Mouse (Mus musculus) G1E (cell line): ENCODE data around the gene Emilin2. TPM values are rescaled to one million over a fixed set of nuclear protein-coding genes. Genes with fewer than 3 reads are reported as not detected.

ENCODE experiments used
- ATAC-seq: 2 replicates; pipeline ENCODE4 v1.8.0; 2016; ENCODE audit warnings: mild to moderate bottlenecking; ENCODE audit not compliant: insufficient number of reproducible peaks, poor library complexity, low FRiP score, severe bottlenecking; ENCODE audit errors: extremely low read depth
- DNase-seq: peaks from one replicate; pipeline ENCODE4 v3.0.0; 2012; ENCODE audit warnings: low spot score
- H3K27me3 ChIP-seq: 2 replicates; pipeline ENCODE4 v1.6.1; 2012; ENCODE audit warnings: mild to moderate bottlenecking, low read length, inconsistent platforms; ENCODE audit not compliant: insufficient read depth
- H3K36me3 ChIP-seq: replicated peaks from 2 replicates; pipeline ENCODE3; 2012; ENCODE audit warnings: mild to moderate bottlenecking, inconsistent platforms
- H3K4me1 ChIP-seq: 2 replicates; pipeline ENCODE4 v1.6.1; 2012; ENCODE audit warnings: low read depth, low read length, inconsistent platforms, mixed read lengths; ENCODE audit not compliant: insufficient read depth
- H3K4me3 ChIP-seq: 2 replicates; pipeline ENCODE4 v1.5.1; 2012; ENCODE audit warnings: low read depth, mild to moderate bottlenecking, inconsistent platforms, low read length, moderate library complexity, mixed read lengths
- H3K9me3 ChIP-seq: replicated peaks from 2 replicates; pipeline ENCODE4 v1.6.1; 2012; ENCODE audit warnings: inconsistent platforms
- CTCF ChIP-seq: IDR thresholded peaks from 2 replicates; pipeline ENCODE4 v1.5.1; 2012; ENCODE audit warnings: low read depth, low read length, inconsistent platforms, mixed read lengths
- GATA1 ChIP-seq: IDR thresholded peaks from 2 replicates; pipeline ENCODE4 v1.6.1; 2012; ENCODE audit warnings: borderline replicate concordance, low read length, inconsistent platforms, mixed read lengths
- GATA2 ChIP-seq: IDR thresholded peaks from 2 replicates; pipeline ENCODE4 v1.6.1; 2012; ENCODE audit warnings: low read depth, low read length, inconsistent platforms, borderline replicate concordance
- POLR2AphosphoS5 ChIP-seq: IDR thresholded peaks from 2 replicates; pipeline ENCODE4 v1.6.1; 2012; ENCODE audit warnings: low read depth, low read length, inconsistent platforms; ENCODE audit not compliant: insufficient replicate concordance
- TAL1 ChIP-seq: conservative IDR thresholded peaks from 2 replicates; pipeline ENCODE4 v1.6.1; 2012; ENCODE audit warnings: low read depth, low read length, inconsistent platforms, mixed read lengths
- polyA plus RNA-seq: library from polyadenylated mRNA; stranded (reverse); fragments of >175 nt; gene quantifications from 2 replicates; pipeline ENCODE4 v1.2.3, GENCODE M21; 2012
- total RNA-seq, 2 experiments: library from RNA; stranded (forward) in 1 of 2; stranded (reverse) in 1 of 2; fragments of 200-1000 nt in 1 of 2; fragments of >200 nt in 1 of 2; fragmentation: Nextera tagmentation in 1 of 2; gene quantifications; 2 replicates each; pipeline ENCODE4 v1.2.3; 2014 to 2017

Emilin2 gene
- total and polyA plus RNA-seq, 3 experiments = 80.3 to 137 (median 106) TPM

DNA sequence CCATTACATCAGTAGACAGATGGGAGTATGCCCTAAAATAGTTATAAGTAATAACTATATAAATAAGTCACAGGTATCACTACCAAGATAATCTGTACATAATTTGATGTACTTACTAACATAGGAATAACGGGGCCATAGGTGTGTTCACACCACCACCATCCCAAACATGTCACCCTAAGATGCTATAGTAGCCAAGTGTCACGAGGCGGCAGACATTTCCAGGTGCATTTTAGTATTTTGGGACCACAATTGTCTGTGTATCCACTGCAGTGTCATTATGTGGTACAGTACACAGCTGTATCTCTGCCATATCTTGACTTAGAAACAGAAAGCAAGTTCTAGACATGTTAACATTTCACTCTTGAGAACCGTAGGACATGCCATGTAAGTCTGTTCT is 78.6 kb downstream of the Emilin2 start:
- Histone ChIP-seq H3K9me3 (no peaks in the 10 kb centered on the region), H3K27me3 (no peaks in the 10 kb centered on the region), H3K4me3 (no peak overlapping the region), H3K4me1 (peaks cover 79% of the 10 kb centered on the region), H3K36me3 (peaks cover 84% of the 10 kb centered on the region)
- ATAC-seq = no peak
- DNase-seq = no peak
- TF ChIP-seq CTCF (no peak), TAL1 (no peak), GATA1 (no peak), POLR2AphosphoS5 (no peak), GATA2 (no peak)

DNA sequence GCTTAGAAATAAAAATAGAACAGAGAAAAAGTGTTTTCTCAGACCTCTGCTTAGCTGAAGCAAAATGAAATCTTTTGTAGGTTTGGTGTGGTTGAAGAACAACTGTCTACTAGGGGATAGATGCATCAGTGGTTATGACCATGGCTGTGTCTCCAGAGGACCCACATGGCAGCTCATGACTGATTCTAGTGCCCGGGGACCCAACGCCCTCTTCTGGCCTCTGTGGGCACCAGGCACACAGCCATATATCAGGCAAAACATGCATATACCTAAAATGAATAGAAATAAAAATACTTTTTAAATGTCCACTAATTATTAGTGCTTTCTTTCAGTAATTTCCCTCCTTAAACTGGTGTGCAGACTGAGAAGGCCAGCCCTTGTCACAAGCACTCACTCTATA is 79.8 kb downstream of the Emilin2 start:
- Histone ChIP-seq H3K4me3 (no peak overlapping the region), H3K9me3 (no peaks in the 10 kb centered on the region), H3K27me3 (no peaks in the 10 kb centered on the region), H3K36me3 (peaks cover 83% of the 10 kb centered on the region), H3K4me1 (peaks cover 73% of the 10 kb centered on the region)
- no peak for DNase-seq
- no peak for TF ChIP-seq GATA2
- no peak for TF ChIP-seq GATA1
- TF ChIP-seq CTCF = no peak
- no peak for TF ChIP-seq TAL1
- no peak for TF ChIP-seq POLR2AphosphoS5
- no peak for ATAC-seq

DNA sequence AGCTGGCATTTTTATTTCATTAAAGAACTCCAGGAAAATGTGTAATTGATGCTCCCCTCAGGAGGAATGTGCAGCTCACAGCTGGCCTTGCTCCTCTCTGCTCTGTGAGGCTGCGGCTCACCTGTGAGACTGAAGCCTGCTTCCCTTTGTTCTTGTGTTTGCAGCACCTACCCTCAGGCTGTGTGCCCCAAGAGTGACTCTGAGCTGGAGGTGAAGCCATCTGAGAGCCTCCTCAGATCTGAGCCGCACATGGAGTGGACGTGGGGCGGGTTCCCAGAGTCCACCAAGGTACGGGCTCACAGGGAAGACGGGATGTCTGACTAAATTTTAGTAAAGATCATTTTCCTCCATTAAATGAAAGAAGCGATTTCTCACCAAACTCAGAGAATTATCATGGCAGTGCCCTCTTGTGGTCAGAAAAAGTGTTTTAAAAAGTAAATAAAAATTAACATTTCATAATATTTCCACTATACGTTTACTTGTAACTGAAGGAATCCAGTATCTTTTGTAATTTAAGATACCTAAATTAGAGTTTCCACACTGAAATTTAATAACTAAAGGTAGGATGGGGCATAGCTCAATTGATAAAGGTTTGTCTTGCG is 81.6 kb downstream of the Emilin2 start:
- DNase-seq (no peak), ATAC-seq (no peak)
- no peak overlapping the region; the same call in 1 of the 2 replicates for H3K4me3 ChIP-seq
- TF ChIP-seq GATA2 (no peak), TAL1 (no peak), GATA1 (no peak), POLR2AphosphoS5 (no peak), CTCF (no peak)
- H3K4me1 ChIP-seq = peaks cover 68% of the 10 kb centered on the region
- H3K27me3 ChIP-seq = no peaks in the 10 kb centered on the region
- no peaks in the 10 kb centered on the region for H3K9me3 ChIP-seq
- peaks cover 85% of the 10 kb centered on the region for H3K36me3 ChIP-seq

DNA sequence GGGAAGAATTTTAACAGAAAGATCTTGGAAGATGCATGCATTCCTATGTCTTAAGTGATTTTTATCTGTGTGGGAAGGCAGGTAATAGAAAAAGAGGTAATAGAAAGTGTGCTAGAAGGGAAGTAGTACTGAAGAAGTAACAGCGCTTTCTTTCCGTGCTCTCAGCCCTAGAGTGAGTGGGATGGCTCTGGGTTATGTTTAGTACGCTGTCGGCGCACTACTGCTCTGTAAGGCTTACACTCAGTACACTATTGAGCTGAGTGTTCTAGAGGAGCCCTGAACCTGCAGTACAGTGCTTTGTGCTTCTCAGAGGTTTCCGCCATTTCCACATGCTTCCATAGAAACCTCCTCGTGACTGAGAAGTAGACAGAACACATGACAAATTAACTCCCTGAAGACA is 83.1 kb downstream of the Emilin2 start:
- ATAC-seq (no peak), DNase-seq (no peak)
- no peaks in the 10 kb centered on the region for H3K27me3 ChIP-seq
- H3K4me3 ChIP-seq = no peak overlapping the region
- peaks cover 71% of the 10 kb centered on the region for H3K4me1 ChIP-seq
- peaks cover 90% of the 10 kb centered on the region for H3K36me3 ChIP-seq
- no peaks in the 10 kb centered on the region for H3K9me3 ChIP-seq
- TF ChIP-seq GATA2 = no peak
- no peak for TF ChIP-seq CTCF
- TF ChIP-seq POLR2AphosphoS5 = no peak
- no peak for TF ChIP-seq GATA1
- no peak for TF ChIP-seq TAL1

DNA sequence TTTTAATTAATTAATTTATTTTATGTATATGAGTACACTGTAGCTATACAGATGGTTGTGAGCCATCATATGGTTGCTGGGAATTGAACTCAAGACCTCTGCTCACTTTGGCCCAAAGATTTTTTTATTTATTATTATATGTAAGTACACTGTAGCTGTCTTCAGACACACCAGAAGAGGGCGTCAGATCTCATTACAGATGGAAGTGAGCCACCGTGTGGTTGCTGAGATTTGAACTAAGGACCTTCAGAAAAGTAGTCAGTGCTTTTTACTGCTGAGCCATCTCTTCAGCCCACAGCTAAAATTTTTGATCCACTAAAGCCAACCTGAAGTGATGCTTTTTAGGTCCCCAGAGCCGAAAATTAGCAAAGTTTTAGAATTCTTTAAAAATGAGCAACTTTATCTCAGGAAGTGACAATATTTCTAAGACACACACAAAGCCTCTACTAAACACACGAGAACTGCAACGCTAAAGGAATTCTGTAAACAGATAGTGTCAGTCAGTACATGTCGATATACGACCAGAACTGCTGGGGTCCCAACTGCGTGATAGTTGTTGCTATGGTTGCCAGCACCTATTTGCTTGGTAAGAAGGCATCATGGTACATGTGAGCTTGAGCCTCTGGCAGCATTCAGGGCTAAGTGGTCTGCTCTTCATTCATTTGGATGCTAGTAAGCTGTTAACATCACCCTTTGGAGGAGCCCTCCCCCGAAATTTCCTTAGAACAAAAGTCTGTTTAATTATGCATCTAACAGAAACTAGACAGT is 84.5 kb downstream of the Emilin2 start:
- H3K27me3 ChIP-seq = no peaks in the 10 kb centered on the region
- TF ChIP-seq POLR2AphosphoS5 = no peak
- no peak for TF ChIP-seq CTCF
- TF ChIP-seq GATA1 = no peak
- no peak for TF ChIP-seq TAL1
- no peak for ATAC-seq
- DNase-seq = no peak
- no peak overlapping the region for H3K4me3 ChIP-seq
- H3K9me3 ChIP-seq = no peaks in the 10 kb centered on the region
- peaks cover 89% of the 10 kb centered on the region for H3K36me3 ChIP-seq
- H3K4me1 ChIP-seq = peaks cover 73% of the 10 kb centered on the region

DNA sequence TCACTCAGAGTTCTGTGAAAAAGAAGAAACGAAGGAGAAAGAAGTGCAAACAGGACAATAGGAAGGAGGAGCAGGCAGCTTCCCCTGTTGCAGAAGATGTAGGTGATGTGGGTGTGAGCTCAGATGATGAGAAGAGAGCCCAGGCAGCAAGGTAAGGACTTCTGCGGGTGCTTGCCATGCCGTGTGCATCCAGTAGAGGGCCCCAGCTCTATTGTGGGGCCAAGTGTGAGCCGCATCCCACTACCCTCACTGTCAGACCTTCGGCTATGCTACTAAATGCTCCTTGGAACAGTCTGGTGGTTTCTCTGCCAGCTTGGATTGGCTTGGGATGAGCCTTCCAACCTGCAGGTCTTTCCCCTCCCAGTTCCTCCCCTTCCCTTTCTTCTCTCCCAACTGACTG is 86.7 kb downstream of the Emilin2 start:
- H3K4me1 ChIP-seq = peaks cover 75% of the 10 kb centered on the region
- H3K9me3 ChIP-seq = no peaks in the 10 kb centered on the region
- H3K36me3 ChIP-seq = peaks cover 90% of the 10 kb centered on the region
- TF ChIP-seq GATA1 (no peak), CTCF (peak; percentile 94), TAL1 (no peak), GATA2 (no peak), POLR2AphosphoS5 (no peak)
- ATAC-seq (no peak; the same call in 1 of the 2 replicates), DNase-seq (no peak)
- no peaks in the 10 kb centered on the region for H3K27me3 ChIP-seq
- H3K4me3 ChIP-seq = no peak overlapping the region; the same call in 1 of the 2 replicates

DNA sequence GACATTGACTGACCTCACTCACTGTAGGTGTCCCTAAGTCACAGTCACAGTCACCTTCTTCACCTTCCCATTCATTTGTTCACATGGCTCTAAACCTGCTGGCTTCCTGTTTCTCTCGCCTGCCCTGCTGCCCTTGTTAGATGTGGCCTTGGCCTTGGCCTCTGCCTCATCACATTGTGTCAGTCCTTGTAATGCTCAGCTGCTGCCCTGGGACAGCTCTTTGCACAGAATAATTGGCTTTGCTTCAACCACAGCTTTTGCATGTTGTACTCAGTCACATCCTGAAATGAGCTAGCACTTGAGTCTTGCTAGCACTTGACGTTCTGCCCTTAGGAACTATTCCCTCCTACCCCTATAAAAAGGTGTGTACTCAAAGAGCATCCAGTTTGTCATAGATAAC is 87.3 kb downstream of the Emilin2 start:
- DNase-seq (no peak), ATAC-seq (no peak)
- no peak overlapping the region for H3K4me3 ChIP-seq
- H3K4me1 ChIP-seq = peaks cover 73% of the 10 kb centered on the region
- H3K27me3 ChIP-seq = no peaks in the 10 kb centered on the region
- H3K36me3 ChIP-seq = peaks cover 88% of the 10 kb centered on the region
- no peaks in the 10 kb centered on the region for H3K9me3 ChIP-seq
- no peak for TF ChIP-seq GATA2
- TF ChIP-seq CTCF = no peak
- no peak for TF ChIP-seq TAL1
- TF ChIP-seq GATA1 = no peak
